Mouse (Mus musculus) cortical plate, adult 2 months (tissue): ENCODE results near the gene Rps15.

Experiments used
- CTCF ChIP-seq: fragments of 200-500 bp; IDR thresholded peaks from 2 replicates; pipeline ENCODE4 v1.5.1; 2011; ENCODE audit warnings: mild to moderate bottlenecking, control low read depth, low read length; ENCODE audit not compliant: insufficient read depth; ENCODE audit errors: extremely low read depth
- POLR2A ChIP-seq: fragments of 200-500 bp; IDR thresholded peaks from 2 replicates; pipeline ENCODE4 v1.6.1; 2011; ENCODE audit warnings: mild to moderate bottlenecking, low read length, control low read depth; ENCODE audit not compliant: insufficient read depth; ENCODE audit errors: extremely low read depth

- TF ChIP-seq CTCF (no peak), POLR2A (no peak)
These were observed 34.3 kb upstream of the Rps15 start for GRCm38 (mm10) chr10:80257936-80258335.
